Comparison of ENCODE assay signal across 13 mouse cellular contexts in genomic region chr7:127134821-127135447, GRCm38 (mm10). TPM values are rescaled to one million over a fixed set of nuclear protein-coding genes. Genes with fewer than 3 reads are reported as not detected.
DNase-seq lines count a peak whose midpoint lies in the region; ATAC-seq and TF ChIP-seq lines count a peak whose summit lies in the region.
"Had no signal": no experiment of that assay in that cellular context is flagged by ENCODE, and none has a peak within 500 bp of the region (broad histone marks: within the 10 kb centered on the region; RNA-seq: fewer than 3 reads in every experiment).

No protein-coding gene starts in this region.

- no peak for TF ChIP-seq CTCF in lung, postnatal 0 days (IDR thresholded peaks at IDR 0.05)

- 65% methylated on average over 11 of the region's 11 CpGs for WGBS in lung, postnatal 0 days
- 81% methylated on average over 11 of the region's 11 CpGs for WGBS in heart, embryonic 11.5 days (ENCODE audit: insufficient replicate concordance)

- H3K4me3 ChIP-seq in lung, postnatal 0 days (ENCODE audit: low read depth, low read length) = no peak overlapping the region
- no peak overlapping the region for H3K4me3 ChIP-seq in heart, embryonic 11.5 days (ENCODE audit: low read depth, low read length)

- no peaks in the 10 kb centered on the region for H3K9me3 ChIP-seq in lung, postnatal 0 days (ENCODE audit: low read length)
- no peaks in the 10 kb centered on the region for H3K9me3 ChIP-seq in heart, embryonic 11.5 days (replicated peaks; ENCODE audit: control insufficient read depth, low read length)

- H3K36me3 ChIP-seq in lung, postnatal 0 days (ENCODE audit: insufficient read depth, low read length) = no peaks in the 10 kb centered on the region
- H3K36me3 ChIP-seq in heart, embryonic 11.5 days (ENCODE audit: control insufficient read depth, insufficient read depth, low read length) = no peaks in the 10 kb centered on the region

- no peak overlapping the region for H3K9ac ChIP-seq in lung, postnatal 0 days (replicated peaks; ENCODE audit: low read depth)
- no peak overlapping the region for H3K9ac ChIP-seq in heart, embryonic 11.5 days (ENCODE audit: low read depth, low read length)

- H3K27me3 ChIP-seq in lung, postnatal 0 days (replicated peaks; ENCODE audit: insufficient read depth, low read length) = no peaks in the 10 kb centered on the region
- H3K27me3 ChIP-seq in heart, embryonic 11.5 days (ENCODE audit: control insufficient read depth, insufficient read depth, low read length) = no peaks in the 10 kb centered on the region; the same call in 1 of the 2 replicates

- ATAC-seq in lung, postnatal 0 days = 0 out of 2 replicates have a peak, but pooled peaks have one; percentile 12
- ATAC-seq in erythroid progenitor cell, adult 5-6 weeks (replicated peaks; ENCODE audit: low FRiP score, poor library complexity, severe bottlenecking) = peak; percentile 53
- no peak for ATAC-seq in heart, embryonic 11.5 days (replicated peaks; ENCODE audit: insufficient number of reproducible peaks, low FRiP score, low TSS enrichment)

- H3K4me1 ChIP-seq in lung, postnatal 0 days (ENCODE audit: insufficient read depth, low read depth, low read length) = no peaks in the 10 kb centered on the region
- H3K4me1 ChIP-seq in heart, embryonic 11.5 days (ENCODE audit: control insufficient read depth, insufficient read depth, low read length) = no peaks in the 10 kb centered on the region

- no peak overlapping the region for H3K4me2 ChIP-seq in lung, postnatal 0 days (replicated peaks; ENCODE audit: low read depth, low read length)
- H3K4me2 ChIP-seq in heart, embryonic 11.5 days = no peak overlapping the region

- no peak for TF ChIP-seq EP300 in lung, postnatal 0 days (IDR thresholded peaks at IDR 0.05)

- H3K27ac ChIP-seq in lung, postnatal 0 days (ENCODE audit: low read length) = no peak overlapping the region
- H3K27ac ChIP-seq in heart, embryonic 11.5 days (ENCODE audit: low read depth, low read length) = no peak overlapping the region

- DNase-seq in lung, postnatal 0 days (ENCODE audit: low spot score) = no peak
- DNase-seq in lung, postnatal 14 days = no peak
- peak; percentile 34 to 51 for DNase-seq in monocyte, adult 2 months (ENCODE audit: low read depth in 1 of 2, low spot score in 2 of 2)
- DNase-seq in thymus, postnatal 0 days (ENCODE audit: low spot score) = peak; percentile 42
- no peak for DNase-seq in kidney, postnatal 10 days
- no peak for DNase-seq in adrenal gland, adult 8-10 months
- DNase-seq: cerebellum, adult 8-10 months; gastrocnemius, postnatal 14 days; kidney, adult 8-10 months had no signal

RNA-seq across cellular contexts. Expression of gene Spn, which starts 2.7 kb away (rescaled TPM):
- 0.73 and 0.83 TPM in 2 replicates for polyA plus RNA-seq in lung, postnatal 0 days (2015; fragmentation: Nextera tagmentation; extraction: Ambion mirVana)
- total RNA-seq in erythroid progenitor cell, adult 5-6 weeks (2015; ENCODE audit: low replicate concordance) = 16.2 and 30.2 TPM in 2 replicates
- 30.8 and 32.0 TPM in 2 replicates for total RNA-seq in erythroid progenitor cell, adult 5-6 weeks (2017; ENCODE audit: low replicate concordance)
- 26.6 and 26.7 TPM in 2 replicates for polyA plus RNA-seq in thymus, postnatal 0 days (2015; fragmentation: Nextera tagmentation; extraction: Ambion mirVana)
- total RNA-seq in adrenal gland, adult 8-10 months (2022) = 1 to 10 TPM; 1.2 to 2.0 (median 1.7) TPM
- 0.32 and 0.39 TPM in 2 replicates for polyA plus RNA-seq in heart, embryonic 11.5 days (2014; fragmentation: Nextera tagmentation; extraction: Ambion mirVana)

RNA-seq across cellular contexts. Expression of gene Qprt, which starts 12.9 kb away (rescaled TPM):
- polyA plus RNA-seq in lung, postnatal 0 days (2015; fragmentation: Nextera tagmentation; extraction: Ambion mirVana) = 0.14 and 0.21 TPM in 2 replicates
- total RNA-seq in erythroid progenitor cell, adult 5-6 weeks (2015; ENCODE audit: low replicate concordance) = not detected in 2 replicates
- total RNA-seq in erythroid progenitor cell, adult 5-6 weeks (2017; ENCODE audit: low replicate concordance) = 1.8 TPM in 1 of 2 replicates, not detected in the other
- 0.99 and 1.4 TPM in 2 replicates for polyA plus RNA-seq in thymus, postnatal 0 days (2015; fragmentation: Nextera tagmentation; extraction: Ambion mirVana)
- under 1 TPM; 0.12 to 0.83 (median 0.31) TPM for total RNA-seq in adrenal gland, adult 8-10 months (2022)
- polyA plus RNA-seq in heart, embryonic 11.5 days (2014; fragmentation: Nextera tagmentation; extraction: Ambion mirVana) = 6.2 and 6.6 TPM in 2 replicates
- total RNA-seq: heart, postnatal 25 days had no signal

RNA-seq across cellular contexts. Expression of gene AI467606, which starts 43.8 kb away (rescaled TPM):
- 14.6 and 16.0 TPM in 2 replicates for polyA plus RNA-seq in lung, postnatal 0 days (2015; fragmentation: Nextera tagmentation; extraction: Ambion mirVana)
- 18.0 and 25.9 TPM in 2 replicates for total RNA-seq in erythroid progenitor cell, adult 5-6 weeks (2015; ENCODE audit: low replicate concordance)
- 10.5 and 12.7 TPM in 2 replicates for total RNA-seq in erythroid progenitor cell, adult 5-6 weeks (2017; ENCODE audit: low replicate concordance)
- 154 and 165 TPM in 2 replicates for polyA plus RNA-seq in thymus, postnatal 0 days (2015; fragmentation: Nextera tagmentation; extraction: Ambion mirVana)
- total RNA-seq in adrenal gland, adult 8-10 months (2022) = 1 to 10 TPM; 1.4 to 1.8 (median 1.5) TPM
- 0.92 and 0.96 TPM in 2 replicates for polyA plus RNA-seq in heart, embryonic 11.5 days (2014; fragmentation: Nextera tagmentation; extraction: Ambion mirVana)

RNA-seq across cellular contexts. Expression of gene Zg16, which starts 47.8 kb away (rescaled TPM):
- polyA plus RNA-seq in lung, postnatal 0 days (2015; fragmentation: Nextera tagmentation; extraction: Ambion mirVana) = 0.20 and 0.30 TPM in 2 replicates
- 3.6 and 9.2 TPM in 2 replicates for total RNA-seq in erythroid progenitor cell, adult 5-6 weeks (2015; ENCODE audit: low replicate concordance)
- 1.2 and 6.0 TPM in 2 replicates for total RNA-seq in erythroid progenitor cell, adult 5-6 weeks (2017; ENCODE audit: low replicate concordance)
- 2.4 and 2.7 TPM in 2 replicates for polyA plus RNA-seq in thymus, postnatal 0 days (2015; fragmentation: Nextera tagmentation; extraction: Ambion mirVana)
- not detected for total RNA-seq in adrenal gland, adult 8-10 months (2022)
- not detected in 2 replicates for polyA plus RNA-seq in heart, embryonic 11.5 days (2014; fragmentation: Nextera tagmentation; extraction: Ambion mirVana)
- total RNA-seq: gastrocnemius, postnatal 14 days; heart, postnatal 25 days; left cerebral cortex, postnatal 10 days had no signal

Comparison
In these comparisons a context has a peak if more than half of its experiments do, and no peak if none do; other contexts are left out.
1. DNase-seq: peak in monocyte, adult 2 months (2 of 2) and thymus, postnatal 0 days (single experiment); none in lung, postnatal 0 days (single experiment), lung, postnatal 14 days (single experiment), kidney, postnatal 10 days (single experiment) and adrenal gland, adult 8-10 months (single experiment).
2. RNA of gene Spn, which starts 2.7 kb away (polyA plus RNA-seq): 26.6 to 26.7 TPM in thymus, postnatal 0 days; 0.73 to 0.83 TPM in lung, postnatal 0 days and 0.32 to 0.39 TPM in heart, embryonic 11.5 days; every median in the first group is over 10 times any median in the second.